Mouse (Mus musculus) granulocyte monocyte progenitor cell, adult 5-6 weeks (primary cell): ENCODE results near the gene Vps33b. TPM values are rescaled to one million over a fixed set of nuclear protein-coding genes. Genes with fewer than 3 reads are reported as not detected.
A peak's percentile ranks its signal among the peaks of the same experiment; 100 is the strongest.

Source experiments
- ATAC-seq: replicated peaks from 2 replicates; pipeline ENCODE4 v1.8.0; 2016; ENCODE audit warnings: mild to moderate bottlenecking, moderate TSS enrichment, inconsistent platforms; ENCODE audit not compliant: poor library complexity, severe bottlenecking
- total RNA-seq, 2 experiments: library from RNA; stranded (forward) in 1 of 2; stranded (reverse) in 1 of 2; fragments of 200-712, 200-1000 nt in 1 of 2; fragments of >200 nt in 1 of 2; fragmentation: Nextera tagmentation in 1 of 2; gene quantifications; 2 replicates each; pipeline ENCODE4 v1.2.3; 2014 to 2017

Vps33b gene
- total RNA-seq, 2 experiments from 2014 or later: 31.8 to 45.6 TPM

DNA sequence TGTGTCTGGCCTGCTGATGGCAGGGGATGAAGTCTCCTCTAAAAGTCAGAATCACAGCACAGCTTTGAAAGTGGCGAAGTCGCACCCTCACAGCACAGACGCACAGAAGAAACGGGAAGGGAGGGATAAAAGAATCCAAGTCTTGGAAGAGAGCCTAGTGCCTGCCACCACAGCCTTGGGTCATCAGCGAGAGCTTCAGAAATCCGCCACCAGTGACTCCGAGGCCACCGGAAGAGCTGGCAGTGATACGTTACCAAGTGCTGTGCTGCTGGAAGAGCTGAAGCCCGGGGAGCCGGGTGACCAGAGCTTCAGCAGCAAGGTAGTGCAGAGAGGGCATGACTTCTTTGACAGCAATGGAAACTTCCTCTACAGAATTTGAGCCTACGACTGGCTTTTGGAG, 4.8 kb upstream of the Vps33b start:
- no peak for ATAC-seq

DNA sequence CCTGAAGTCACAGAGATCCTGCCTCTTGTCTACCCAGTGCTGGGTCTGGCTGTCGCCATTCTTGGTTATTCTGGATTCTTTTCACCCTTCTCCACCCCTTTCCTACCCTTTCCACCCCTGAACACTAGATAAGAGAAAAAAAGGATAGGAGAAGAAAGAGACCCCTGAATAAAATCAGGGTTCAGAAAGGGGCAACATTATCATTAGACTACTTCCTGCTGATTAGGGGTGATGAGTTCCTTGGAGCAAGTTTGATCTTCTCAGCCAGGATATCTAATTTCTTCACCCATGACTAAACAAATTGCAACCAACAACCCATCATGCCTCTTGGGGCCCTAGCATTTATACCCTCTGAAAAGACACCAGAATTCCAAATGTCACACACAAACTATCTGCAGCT, 1.7 kb upstream of the Vps33b start:
- no peak for ATAC-seq

DNA sequence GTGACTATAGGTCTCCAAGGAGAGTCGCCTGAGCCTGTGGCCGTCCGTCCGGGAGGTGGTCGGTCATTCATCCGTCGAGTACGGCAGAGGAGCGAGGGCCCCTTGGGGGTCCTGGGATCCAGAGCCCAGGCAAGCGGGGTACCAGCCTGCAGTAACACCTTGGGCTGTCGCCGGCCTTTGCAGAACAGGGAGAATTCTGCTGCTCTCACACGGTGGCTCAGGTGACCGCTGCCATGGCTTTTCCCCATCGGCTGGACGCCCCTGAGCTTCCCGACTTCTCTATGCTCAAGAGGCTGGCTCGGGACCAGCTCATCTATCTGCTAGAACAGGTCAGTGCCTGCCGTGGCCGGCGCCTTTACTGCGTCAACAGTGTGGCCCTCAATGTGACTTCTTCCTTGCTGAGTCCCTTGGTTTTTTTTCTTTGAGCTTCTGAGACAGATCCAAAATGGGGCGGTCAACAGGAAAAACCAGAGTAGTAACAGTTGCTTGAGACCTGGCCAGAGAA, 354 bp downstream of the Vps33b start:
- peak; percentile 26 for ATAC-seq

DNA sequence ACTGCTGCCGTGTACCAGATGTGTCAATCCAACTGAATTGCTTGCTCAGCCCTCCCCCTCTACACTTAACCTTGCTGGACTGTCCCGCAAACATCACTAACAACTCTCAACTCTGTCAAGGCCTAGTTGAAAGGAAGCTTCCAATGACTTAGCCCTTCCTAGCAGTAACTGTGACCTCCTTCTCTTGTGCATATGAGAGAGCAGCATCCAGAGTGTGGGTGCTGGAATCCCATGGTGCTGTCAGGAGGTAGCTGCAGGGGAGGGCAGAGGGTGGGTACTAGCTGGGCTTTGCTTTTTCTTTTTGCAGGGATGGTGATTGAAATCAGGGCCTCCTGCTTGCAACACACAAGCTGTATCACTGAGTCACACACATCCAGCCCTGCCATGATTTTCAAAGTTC, 4.0 kb downstream of the Vps33b start:
- ATAC-seq: no peak

DNA sequence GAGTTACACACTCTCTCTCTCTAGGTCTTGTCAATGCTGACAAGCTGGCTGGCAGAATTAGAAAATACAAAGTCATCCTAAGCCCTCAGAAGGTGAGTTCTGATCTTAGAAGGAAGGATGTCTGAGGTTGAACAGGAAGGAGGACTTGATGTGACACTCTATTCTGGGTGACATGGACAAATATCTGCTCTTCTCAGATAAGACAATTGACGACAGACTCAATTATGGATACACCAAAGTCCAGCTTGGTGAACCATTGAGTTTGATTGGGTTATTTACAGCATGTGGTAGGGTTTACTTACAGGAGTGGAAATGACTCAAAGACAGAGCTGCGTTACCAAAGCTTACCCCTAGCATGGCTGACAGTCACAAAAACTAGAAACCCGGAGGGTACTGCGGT, 6.9 kb downstream of the Vps33b start:
- ATAC-seq: no peak

DNA sequence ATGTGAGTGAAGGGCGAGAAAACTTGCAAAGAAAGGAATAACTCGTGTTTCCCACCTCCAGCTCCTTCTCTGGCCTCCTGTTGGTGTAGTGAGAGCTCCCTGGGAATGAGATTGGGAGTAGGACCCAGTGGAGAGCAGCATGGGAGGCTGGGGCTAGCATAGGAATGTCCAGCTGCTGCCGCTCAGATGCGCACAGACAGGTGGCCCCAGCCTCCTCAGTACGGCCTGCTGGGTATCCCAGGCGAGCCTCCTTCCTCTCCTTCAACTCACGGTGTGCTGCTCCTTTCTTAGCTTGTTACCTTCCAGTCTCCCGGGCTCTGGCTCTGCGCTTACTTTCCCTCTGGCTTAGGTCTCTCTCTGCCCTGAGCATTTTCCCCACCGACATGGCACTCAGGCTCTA, 10.6 kb downstream of the Vps33b start:
- ATAC-seq: no peak

DNA sequence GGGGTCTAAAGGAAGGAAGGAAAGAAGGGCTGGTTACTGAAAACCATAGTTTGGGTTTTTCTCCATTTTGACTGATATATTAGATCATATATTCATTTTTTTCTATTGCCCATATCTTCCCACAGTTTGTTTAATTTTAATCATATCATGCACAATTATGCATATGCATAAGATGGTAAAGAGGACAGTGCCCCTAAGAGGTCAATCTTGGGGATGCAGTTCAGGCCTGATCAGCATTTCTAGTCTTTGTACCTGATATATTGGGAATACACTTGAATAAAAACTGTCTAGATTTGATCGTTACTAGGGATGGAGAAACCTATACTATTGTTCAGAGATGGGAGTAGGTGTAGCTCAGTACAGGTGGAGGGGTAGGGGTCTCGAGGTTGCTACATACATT, 11.5 kb downstream of the Vps33b start:
- ATAC-seq: no peak

DNA sequence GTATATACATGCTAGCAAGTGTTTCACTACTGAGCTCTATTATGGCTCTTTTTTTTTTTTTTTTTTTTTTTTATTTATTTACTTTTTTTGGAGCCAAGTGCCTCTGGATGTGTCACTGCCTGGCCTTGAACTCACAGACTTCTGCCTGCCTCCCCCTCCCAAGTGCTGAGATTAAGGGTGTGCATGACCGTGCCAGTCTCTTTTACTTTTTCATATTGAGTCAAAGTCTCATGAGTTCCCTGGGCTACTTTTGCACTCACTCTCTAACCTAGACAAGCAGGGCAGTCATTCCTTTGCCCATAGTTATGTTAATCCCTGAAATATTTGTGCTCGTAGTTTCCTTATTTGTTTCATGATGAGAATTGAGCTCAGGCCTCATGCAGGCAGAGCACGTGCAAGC, 12.2 kb downstream of the Vps33b start:
- ATAC-seq: no peak

DNA sequence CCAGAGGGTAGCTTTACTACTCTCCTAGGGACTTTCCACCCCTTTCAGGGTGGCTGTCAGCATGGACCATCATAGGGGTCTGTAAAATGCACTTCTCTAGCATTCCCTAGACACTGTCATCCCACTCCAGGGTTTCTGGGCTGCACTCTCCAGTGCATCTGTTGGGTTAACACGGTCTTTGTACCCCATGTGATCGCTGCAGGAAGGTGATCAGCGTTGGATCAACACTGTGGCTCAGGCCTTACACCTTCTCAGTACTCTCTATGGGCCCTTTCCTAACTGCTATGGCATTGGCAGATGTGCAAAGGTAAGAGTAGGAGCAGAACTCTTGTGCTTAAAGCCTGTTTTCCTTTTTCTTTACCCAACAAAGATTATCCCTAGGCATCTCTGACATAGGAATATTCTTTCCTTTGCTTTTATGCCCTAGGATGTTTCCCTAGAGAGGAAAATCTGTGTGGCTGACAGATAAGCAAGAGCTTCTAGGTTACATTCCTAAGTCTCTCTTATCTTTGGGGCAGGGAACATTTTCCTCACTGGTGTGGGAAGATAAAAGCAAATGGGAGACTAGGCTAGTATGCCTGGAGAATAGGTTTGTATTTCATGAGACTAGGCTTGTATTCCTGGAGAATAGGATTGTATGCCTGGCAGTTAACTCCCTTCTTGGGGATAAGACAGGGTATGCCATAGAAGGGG, 13.9 kb downstream of the Vps33b start:
- ATAC-seq: no peak

DNA sequence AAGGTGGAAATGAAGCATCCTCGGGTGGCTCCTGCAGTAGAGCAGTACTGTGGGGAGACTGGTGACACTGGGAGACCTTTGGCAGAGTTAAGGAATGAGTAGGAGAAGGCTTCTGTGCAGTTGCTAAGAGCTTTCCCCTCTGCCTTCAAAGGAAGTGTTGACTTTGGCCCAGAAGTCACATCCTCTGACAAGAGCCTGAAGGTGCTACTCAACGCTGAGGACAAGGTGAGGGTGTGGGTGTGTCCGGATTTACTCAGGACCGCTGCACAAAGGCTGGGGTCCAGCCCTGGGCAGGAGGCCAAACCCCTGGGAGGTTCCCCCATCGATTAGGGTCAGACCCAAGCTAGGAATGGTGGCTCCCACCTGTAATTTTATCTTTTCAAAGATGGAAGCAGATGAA, 14.9 kb downstream of the Vps33b start:
- no peak for ATAC-seq

DNA sequence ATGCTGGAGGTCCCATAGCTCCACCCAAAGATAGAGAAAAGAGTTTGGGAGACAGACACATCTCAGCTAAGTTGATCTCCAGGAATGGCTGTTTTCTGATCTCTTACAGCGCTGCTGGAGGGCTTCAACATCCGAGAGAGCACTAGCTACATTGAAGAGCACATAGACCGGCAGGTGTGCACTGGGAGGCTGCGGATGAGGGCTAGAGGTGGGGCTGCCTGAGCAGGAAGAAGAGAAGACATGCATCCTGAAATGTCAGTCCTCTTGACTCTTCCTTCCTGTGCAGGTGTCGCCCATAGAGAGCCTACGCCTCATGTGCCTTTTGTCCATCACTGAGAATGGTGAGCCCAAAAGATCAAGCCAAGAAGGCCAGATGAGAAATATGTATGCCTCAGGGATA, 16.3 kb downstream of the Vps33b start:
- no peak for ATAC-seq

DNA sequence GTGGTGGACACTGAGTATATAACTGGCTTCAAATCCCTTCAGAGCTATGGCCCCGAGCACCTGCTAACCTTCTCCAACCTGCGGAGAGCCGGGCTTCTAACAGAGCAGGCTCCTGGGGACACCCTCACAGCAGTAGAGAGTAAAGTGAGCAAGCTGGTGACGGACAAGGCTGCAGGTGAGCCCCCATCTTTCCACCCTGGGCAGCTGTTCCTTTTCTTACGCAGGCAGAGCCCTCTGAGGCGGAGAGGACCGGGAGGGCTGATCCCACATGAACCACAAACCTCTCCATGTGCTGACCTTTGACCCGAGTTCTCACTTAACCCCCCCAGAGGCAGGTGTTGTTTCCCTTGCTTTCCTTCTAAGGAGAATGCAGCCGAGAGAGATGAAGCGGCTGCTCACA, 18.3 kb downstream of the Vps33b start:
- no peak for ATAC-seq

DNA sequence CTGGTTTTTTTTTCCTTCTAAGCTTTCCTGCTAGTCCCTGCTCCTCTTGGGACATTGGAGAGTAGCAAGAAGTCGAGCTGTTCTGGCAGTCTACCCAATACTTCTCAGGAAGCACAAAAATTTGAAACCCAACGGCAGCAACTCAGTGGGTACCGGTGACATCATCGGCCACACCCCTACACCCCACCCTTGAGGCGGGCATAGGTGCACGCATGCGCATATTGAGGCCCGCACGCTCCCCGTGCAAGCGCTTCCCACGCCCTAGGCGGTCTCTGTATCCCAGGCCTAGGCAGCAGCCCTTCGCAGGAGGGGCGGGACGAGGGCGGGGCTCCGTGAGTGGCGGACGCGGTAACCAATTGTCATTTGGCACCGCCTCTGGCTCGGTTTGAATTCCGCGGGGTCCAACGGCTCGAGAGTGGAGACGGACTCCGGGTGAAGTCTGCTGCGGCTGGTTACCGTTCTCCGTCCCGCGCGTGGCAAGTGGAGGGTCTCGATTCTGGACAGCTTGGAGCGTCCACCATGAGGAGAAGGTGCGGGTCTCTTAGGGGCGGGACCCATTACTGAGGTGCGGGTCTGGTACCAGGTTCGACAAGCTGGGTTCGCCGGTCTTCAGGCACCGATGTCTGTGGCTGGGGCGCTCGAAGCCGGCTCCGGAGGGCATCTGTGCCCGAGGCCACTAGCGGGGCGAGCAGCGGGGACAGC, 24.8 kb downstream of the Vps33b start, which contains the start of gene Prc1:
Prc1 (plus strand) TSS at position 389 of the 702 bp plus-strand sequence.
- ATAC-seq: peak; percentile 99

DNA sequence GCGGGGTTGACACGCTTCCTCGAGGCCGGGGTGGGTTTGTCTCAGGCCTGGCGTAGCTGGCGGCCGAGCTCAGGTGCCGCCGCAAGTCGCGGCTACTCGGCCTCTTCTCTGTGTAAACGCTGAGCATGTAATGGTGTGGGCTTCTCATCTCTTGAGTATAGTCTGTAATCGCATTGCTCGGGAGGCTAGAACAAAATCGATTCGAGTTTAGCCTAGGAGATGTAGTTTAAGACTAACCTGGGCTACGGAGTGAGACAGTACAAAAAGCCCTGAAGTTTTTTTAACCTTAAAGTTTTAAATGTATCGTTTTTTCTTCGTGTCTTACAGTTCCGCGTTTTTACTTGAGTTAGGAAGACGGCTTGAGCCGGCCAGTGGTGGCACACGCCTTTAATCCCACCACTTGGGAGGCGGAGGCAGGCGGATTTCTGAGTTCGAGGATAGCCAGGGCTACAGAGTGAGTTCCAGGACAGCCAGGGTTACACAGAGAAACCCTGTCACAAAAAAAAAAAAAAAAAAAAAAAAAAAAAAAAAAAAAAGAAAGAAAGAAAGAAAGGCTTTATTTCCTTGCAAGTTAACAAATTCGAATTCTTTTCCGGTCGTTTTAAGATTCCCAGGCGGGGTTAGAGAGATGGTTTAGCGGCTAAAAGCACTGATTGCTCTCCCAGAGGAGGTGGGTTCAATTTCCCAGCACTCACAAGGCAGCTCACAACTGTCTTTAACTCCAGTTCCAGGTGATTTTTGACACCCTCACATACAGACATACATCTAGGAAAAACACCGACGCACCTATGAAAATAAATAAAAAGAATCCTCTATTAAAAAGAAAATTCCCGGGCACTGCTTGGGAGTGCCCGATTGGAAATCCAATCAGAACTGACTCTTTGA, 25.6 kb downstream of the Vps33b start:
- ATAC-seq: peak; percentile 32

DNA sequence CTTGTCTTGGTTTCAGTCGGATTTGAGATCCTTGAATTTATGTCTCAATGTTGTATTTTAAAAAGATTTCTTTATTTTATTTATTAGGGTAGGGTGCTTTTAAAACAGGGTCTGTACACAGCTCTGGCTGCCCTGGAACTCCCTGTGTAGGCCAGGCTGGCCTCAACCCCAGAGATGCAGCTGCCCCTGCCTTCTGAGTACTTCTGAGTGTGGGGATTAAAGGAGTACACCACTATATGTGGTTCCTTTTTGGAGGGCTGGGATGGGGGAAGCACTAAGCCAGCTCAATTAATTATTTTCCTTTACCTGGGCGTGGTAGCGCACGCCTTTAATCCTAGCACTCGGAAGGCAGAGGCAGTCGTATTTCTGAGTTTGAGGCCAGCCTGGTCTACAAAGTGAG, 27.0 kb downstream of the Vps33b start:
- ATAC-seq: no peak

DNA sequence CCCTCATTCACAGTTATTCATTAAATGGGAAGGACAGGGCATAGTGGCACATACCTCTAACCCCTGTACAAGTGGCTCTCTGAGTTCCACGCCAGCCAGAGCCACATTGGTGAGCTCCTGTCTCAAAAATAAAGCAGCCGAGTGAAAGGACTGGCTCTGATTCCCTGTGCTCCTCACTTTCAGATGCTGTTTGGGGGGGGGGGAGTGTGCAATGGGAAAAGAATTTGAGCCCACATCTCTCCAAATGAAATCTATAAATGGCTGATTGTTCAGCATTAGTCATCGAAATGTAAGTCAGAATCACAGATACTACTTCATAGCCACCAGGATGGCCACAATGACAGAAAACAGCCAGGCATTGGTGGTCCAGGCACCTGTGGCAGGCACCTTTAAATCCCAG, 27.6 kb downstream of the Vps33b start:
- no peak for ATAC-seq

DNA sequence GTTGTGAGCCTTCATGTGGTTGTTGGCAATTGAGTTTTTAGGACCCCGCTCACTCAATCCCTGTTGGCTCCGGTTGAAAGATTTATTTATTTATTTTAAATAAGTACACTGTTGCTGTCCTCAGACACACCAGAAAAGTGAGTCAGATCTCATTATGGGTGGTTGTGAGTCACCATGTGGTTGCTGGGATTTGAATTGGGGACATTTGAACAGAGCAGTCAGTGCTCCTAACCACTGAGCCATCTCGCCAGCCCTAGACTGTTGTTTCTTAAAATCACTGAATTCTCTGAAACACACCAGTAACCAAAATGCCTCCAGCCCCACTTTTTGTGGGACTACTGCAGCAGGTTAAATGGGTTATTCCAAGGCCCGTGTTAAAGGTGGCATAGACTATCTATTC, 29.3 kb downstream of the Vps33b start:
- no peak for ATAC-seq

DNA sequence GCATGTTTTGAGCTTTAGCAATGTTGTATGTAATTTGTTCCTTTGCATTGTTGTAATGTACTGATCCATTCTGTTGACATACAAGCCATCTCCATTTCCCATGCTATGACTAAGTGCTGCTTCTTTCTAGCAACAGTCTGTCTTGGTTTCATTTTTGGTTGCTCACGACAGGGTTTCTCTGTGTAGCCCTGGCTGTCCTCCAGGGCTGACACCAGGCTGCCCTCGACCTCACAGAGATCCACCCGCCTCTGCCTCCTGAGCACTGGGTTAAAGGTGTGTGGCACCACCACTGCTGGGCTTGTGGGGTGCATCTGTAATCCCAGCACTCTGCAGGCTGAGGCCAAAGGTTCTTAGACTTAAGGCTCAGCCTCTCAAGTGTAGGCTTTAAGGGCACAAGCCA, 30.1 kb downstream of the Vps33b start:
- no peak for ATAC-seq

DNA sequence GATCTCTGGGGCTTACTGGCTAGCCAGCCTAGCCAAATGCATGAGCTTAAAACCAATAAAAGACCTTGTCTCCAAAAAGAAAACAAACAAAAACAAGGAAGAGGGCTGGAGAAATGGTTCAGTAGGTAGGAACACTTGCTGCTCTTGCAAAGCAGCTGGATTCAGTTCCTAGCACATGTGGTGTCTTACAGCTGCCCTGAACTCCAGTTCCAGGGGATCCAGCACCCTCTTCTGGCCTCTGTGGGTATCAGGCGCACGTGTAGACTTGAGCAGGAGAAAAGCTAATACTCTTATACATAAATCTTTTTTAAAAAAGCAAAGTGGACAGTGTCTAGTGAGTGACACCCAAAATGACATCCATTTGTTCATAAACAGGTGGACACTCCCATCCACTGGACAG, 32.1 kb downstream of the Vps33b start:
- ATAC-seq: no peak

DNA sequence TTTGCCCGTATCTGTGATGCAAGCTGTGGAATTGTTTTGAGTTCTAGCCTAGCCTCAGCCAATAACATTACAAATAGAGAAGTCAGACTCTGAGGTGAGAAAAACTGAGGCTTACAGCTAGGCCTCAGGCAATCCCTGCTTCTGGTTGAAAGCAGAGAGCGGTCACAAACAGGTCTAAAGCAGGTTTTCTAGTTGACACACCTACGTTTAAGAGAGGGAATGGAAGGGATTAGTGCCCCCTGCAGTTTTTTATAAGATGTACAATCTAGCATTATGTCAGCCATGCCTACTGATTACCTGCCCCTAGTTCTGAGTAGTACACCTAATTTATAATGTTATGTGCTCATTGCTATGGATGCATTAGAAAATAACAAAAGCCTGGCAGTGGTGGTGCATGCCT, 38.3 kb downstream of the Vps33b start:
- ATAC-seq: no peak

DNA sequence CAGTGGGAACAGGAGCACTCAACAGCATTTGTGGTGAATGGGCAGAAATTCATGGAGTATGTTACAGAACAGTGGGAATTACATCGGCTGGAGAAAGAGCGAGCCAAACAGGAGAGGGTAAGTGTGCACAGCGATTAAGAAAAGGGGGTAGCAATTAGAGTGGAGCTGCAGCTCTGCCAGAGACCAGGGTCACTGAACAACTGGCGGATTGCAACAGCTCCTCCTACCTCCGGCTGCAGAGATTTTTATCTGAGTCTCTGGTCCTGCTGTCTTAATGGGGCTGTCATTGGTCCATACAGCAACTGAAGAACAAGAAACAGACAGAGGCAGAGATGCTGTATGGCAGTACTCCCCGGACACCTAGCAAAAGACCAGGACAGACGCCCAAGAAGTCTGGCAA, 41.3 kb downstream of the Vps33b start:
- ATAC-seq: no peak
